Mouse (Mus musculus): Measurements from ENCODE around the gene Shb.

DNA sequence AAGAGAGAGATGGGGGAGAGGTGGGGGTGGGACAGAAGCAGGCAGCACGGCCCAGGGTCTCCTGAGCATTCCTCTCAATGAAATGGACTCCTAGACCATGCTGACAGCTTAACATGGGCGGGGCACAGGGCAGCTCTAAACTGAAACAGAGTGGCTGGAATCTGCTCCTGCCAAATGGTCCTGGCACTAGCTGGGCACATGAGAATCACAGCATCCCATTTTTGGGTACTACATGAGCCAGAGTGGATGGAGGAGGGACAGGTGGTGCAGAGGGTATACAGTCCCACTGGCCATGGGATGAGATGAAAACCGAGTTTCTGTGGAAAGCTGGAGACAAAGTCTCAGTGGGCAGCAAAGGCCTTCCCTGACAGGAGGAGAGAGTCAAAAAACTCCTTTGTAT is 87.0 kb downstream of the Shb start:
- TF ChIP-seq POLR2A (IDR thresholded peaks at IDR 0.05; ENCODE audit: low read depth, low read length), result no peak
- TF ChIP-seq CTCF (IDR thresholded peaks at IDR 0.05; ENCODE audit: extremely low read depth, insufficient read length, insufficient replicate concordance, low read depth, low read length), result no peak

Measured in small intestine, adult 2 months (tissue).